Mouse (Mus musculus): ENCODE data around the gene Fbxo10.
"Not testable (repeated sequence)": the region's sequence is repeated elsewhere in the genome, so short reads cannot be mapped to it uniquely, and the experiment has no call there.

The Fbxo10 gene

GRCm38 (mm10) chr4:45084021-45084894 lies at the start of gene Fbxo10:
Gene Fbxo10 (minus strand): TSS chr4:45084604.
- DNase-seq (ENCODE audit: low spot score) = peak; percentile 75

- DNase-seq (ENCODE audit: low spot score) = no peak
Observed at GRCm38 (mm10) chr4:45131021-45131420, 46.6 kb upstream of the Fbxo10 start.

- no peak for DNase-seq (ENCODE audit: low spot score)
Observed at GRCm38 (mm10) chr4:45121311-45121710, 36.9 kb upstream of the Fbxo10 start.

- no peak for DNase-seq (ENCODE audit: low spot score)
Observed at GRCm38 (mm10) chr4:45108456-45109110, 24.2 kb upstream of the Fbxo10 start.

- peak; percentile 92 for DNase-seq (ENCODE audit: low spot score)
Observed at GRCm38 (mm10) chr4:45107601-45108277, 23.3 kb upstream of the Fbxo10 start, which contains the start of gene Tomm5. Gene Tomm5 (minus strand): TSS chr4:45108114.

GRCm38 (mm10) chr4:45107066-45107465 lies 22.7 kb upstream of the Fbxo10 start:
- DNase-seq (ENCODE audit: low spot score) = no peak

- DNase-seq (ENCODE audit: low spot score) = no peak
Observed at GRCm38 (mm10) chr4:45106409-45106808, 22.0 kb upstream of the Fbxo10 start.

- DNase-seq (ENCODE audit: low spot score) = peak; percentile 83
Observed at GRCm38 (mm10) chr4:45097198-45097872, 12.9 kb upstream of the Fbxo10 start.

GRCm38 (mm10) chr4:45084895-45085290 lies 489 bp upstream of the Fbxo10 start:
- DNase-seq (ENCODE audit: low spot score) = no peak

- DNase-seq (ENCODE audit: low spot score) = no peak
Observed at GRCm38 (mm10) chr4:45083487-45083886, 917 bp downstream of the Fbxo10 start.

GRCm38 (mm10) chr4:45082951-45083350 lies 1.5 kb downstream of the Fbxo10 start:
- DNase-seq (ENCODE audit: low spot score) = no peak

- not testable (repeated sequence) for DNase-seq (ENCODE audit: low spot score)
Observed at GRCm38 (mm10) chr4:45081041-45081440, 3.4 kb downstream of the Fbxo10 start.

- DNase-seq (ENCODE audit: low spot score) = no peak
Observed at GRCm38 (mm10) chr4:45073544-45073943, 10.9 kb downstream of the Fbxo10 start.

- no peak for DNase-seq (ENCODE audit: low spot score)
Observed at GRCm38 (mm10) chr4:45072261-45072973, 12.0 kb downstream of the Fbxo10 start.

GRCm38 (mm10) chr4:45067742-45068141 lies 16.7 kb downstream of the Fbxo10 start:
- no peak for DNase-seq (ENCODE audit: low spot score)

GRCm38 (mm10) chr4:45066036-45066730 lies 18.2 kb downstream of the Fbxo10 start:
- DNase-seq (ENCODE audit: low spot score) = no peak

- no peak for DNase-seq (ENCODE audit: low spot score)
Observed at GRCm38 (mm10) chr4:45064577-45064976, 19.8 kb downstream of the Fbxo10 start.

- not testable (repeated sequence) for DNase-seq (ENCODE audit: low spot score)
Observed at GRCm38 (mm10) chr4:45063836-45064235, 20.6 kb downstream of the Fbxo10 start.

GRCm38 (mm10) chr4:45055451-45055850 lies 29.0 kb downstream of the Fbxo10 start:
- peak; percentile 81 for DNase-seq (ENCODE audit: low spot score)

- peak; percentile 47 for DNase-seq (ENCODE audit: low spot score)
Observed at GRCm38 (mm10) chr4:45054862-45055261, 29.5 kb downstream of the Fbxo10 start.

GRCm38 (mm10) chr4:45047956-45048355 lies 36.4 kb downstream of the Fbxo10 start:
- no peak for DNase-seq (ENCODE audit: low spot score)

Measured in adipocyte (in vitro differentiated cells).